Mouse (Mus musculus): Measurements from ENCODE around the gene Tmod3.
"Not testable (repeated sequence)": the region's sequence is repeated elsewhere in the genome, so short reads cannot be mapped to it uniquely, and the experiment has no call there.

The Tmod3 gene

DNA sequence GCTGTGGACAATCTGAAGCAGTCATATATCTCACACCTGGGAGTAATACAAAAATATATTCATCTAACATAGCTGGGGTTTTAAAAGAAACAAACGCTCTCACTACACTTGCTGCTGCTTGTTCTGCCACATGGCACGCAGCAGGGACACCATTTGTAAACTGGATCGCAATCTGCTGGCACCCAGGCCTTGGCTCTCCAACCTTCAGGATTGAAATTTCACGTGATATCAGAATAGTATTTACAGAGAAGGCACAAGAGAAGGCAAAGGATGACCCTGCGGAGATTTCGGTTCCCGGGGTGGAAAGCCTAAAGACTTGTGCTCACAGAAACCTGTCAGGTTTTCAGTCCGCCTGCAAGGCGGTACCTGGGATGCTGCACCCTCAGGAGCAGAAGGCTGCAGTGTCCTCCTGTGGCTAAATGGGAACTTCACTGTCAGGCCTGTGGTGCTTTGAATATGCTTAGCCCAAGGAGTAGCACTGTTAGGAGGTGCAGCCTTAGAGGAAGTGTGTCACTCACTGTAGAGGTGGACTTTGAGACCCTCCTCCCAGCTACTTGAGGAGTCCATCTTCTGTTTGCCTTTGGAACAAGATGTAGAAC is 65.0 kb downstream of the Tmod3 start:
- peak; percentile 43 to 55 for DNase-seq

DNA sequence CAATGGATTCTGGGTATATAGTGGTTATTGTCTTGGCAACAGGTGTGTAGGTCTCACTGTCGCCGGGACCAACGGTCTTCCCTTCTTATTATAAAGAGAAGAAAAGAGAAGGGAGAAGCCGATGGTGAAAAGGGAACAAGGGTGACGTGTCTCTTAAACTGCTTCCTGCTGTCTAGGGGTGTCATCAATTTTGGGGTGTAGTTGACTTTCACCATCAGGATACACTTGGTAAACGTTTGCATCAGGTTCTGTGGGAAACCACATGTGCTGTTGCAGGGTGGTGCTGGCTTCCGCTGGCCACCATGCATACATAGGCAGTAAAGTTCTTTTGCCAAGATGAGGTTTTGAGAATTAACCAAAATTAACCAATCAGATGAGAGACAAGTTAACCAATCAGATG is 71.2 kb downstream of the Tmod3 start:
- DNase-seq, result not testable (repeated sequence)

DNA sequence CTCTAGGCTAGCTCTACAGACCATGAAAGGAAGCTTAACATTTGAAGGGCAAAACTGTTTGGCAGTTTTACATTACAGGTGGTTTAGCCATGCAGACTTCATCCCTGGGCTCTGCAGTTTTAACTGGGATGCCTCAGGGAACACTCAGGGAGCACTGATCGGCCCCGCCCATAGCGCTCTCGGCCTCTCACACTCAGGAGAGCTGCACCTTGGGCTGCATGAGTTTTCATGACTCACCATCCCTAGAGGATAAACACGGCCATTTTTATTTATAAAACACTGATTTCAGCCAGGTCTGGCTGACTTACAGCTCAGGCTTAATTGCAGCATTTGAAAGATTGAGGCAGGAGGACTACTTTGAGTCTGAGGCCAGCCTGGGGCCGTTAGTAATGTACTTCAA is 74.2 kb downstream of the Tmod3 start:
- no peak for DNase-seq

DNA sequence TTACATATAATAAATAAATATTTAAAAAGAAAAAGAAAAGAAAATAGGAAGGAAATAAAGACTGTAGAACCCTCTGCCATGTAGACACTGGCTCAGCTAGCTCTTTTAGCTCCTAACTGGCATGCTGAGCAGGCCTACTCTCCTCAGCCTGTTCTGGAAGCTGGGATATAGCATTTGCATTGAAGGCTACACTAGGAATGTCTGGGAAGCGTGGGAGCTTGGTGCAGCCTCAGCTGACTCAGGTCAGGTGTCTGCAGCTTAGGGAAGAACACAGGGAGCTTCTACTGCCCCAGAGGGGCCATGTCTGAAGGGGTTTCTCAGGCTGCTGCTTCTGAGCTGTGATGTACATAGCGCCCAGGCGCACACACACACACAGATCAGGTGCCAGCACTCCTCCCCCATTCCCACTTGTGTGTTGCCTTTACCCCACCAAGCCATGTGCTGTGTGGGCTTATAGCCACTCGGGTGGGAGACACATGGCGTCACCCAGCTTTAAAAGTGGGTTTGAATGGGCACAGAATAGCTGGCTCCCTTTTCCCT is 78.9 kb downstream of the Tmod3 start:
- DNase-seq, result no peak

DNA sequence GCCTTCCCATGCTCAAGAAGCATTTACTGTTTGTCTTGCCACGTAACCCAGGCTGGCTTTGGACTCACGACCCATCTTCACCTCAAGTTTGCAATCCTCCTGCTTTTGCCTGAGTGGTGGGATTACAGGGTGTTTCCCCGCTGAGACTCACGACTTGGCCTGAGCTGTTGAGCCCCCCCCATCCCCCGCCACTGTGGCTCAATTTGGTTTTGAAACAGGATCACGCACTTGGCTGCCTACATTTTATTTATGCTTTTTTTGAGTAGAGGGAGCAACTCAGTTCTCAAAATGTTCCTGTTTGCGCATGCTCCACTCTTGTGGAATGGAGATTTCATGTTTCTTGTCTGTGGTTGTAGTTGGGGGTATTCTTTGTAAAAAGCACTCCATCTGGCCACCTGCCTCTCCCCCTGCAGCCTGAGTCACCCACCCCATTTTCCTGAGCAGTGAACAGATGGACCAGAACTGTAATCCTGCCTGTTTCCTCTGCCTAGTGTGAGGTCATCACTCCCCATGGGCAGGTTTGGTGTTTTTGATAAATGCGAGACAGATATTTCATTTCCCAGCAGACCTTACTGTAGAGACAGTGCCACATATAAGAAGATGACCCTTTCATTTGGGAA is 80.2 kb downstream of the Tmod3 start:
- peak; percentile 78 to 81 for DNase-seq

DNA sequence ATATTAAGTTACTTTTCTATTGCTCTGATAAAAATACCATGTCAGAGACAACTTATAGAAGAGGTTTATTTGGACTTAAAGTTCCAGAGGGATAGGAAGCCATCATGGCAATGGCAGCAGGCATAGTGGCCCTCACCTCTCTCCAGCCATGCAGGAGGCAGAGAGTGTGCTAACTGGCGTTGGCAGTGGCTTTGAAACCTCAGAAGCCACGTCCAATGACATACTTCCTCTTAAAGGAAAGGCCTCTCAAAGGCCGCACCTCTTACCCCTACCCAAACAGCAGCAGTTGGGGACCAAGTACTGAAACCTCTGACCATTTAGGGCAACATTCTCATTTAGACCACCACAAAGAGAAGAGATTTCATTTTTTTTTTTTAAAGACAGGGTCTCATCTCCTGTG is 82.2 kb downstream of the Tmod3 start:
- DNase-seq, result no peak

DNA sequence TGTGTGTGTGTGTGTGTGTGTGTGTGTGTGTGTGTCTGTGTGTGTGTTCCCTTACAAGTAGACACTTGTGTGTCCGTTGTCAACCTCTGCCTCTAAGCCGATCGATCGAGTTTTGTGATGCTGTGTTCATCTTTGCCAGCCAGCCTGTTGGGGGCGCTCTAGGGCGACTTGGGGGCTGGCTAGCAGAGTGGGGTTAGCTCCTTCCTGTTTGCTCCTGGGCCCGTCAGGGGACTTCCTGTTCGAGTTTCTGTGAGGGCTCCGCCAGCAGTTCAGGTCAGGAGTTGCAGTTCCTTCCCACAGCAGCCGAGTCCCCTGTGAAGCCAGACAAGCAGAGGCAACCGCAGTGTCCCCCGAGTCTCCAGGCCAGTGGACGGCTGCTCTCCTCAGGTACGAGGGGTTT is 91.2 kb downstream of the Tmod3 start:
- peak in 1 of 2 experiments; percentile 42 for DNase-seq

DNA sequence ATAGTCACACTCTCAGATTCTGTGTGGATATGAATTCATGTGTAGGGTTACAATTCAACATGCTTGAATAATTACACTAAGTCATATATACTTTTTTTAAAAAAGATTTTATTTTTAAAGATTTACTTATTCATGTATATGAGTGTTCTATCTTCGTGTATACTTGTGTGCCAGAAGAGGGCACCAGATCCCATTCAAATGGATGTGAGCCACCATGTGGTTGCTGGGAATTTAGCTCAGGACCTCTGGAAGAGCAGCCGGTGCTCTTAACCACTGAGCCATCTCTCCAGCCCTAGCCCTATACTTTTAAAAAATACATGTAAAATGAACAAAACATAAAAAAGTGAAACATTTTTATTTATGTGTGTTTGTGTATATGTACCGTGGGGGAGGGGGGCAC is 91.9 kb downstream of the Tmod3 start:
- no peak for DNase-seq

DNA sequence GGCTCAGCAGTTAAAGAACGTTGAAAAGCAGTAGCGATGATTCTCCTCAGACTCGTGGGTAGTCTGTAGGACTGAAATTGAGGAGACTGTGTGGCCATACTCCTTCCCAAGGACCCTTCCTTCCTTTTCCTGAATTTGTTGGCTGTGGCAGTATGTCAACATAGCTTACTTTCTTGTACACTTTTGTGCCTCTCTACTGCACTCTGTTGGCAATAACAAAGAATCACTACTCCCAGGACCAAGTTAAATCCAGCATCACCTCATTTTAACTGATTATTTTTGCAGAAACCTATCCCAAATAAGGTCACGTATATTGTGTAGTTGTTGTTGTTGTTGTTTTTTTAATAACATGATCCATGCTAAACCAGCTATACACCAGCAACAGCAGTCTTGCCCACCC is 92.8 kb downstream of the Tmod3 start:
- DNase-seq, result no peak

DNA sequence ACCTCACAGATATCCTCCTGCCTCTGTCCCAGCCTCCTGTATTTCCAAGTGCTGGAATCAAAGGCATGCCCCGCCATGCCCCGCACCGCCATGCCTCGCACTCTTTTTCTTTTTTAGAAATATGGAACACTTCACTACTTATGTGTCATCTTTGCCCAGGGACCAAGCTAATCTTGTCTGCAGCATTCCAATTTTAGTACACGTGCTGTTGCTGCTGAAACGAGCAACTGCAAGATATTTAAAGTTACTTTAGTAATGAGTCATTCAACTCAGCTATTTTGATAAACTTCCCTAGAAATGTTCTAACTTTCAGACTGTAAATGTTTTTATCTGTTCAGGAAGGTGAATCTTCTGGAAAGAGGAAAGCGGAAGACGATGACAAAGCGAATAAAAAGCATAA is 93.6 kb downstream of the Tmod3 start:
- no peak for DNase-seq

DNA sequence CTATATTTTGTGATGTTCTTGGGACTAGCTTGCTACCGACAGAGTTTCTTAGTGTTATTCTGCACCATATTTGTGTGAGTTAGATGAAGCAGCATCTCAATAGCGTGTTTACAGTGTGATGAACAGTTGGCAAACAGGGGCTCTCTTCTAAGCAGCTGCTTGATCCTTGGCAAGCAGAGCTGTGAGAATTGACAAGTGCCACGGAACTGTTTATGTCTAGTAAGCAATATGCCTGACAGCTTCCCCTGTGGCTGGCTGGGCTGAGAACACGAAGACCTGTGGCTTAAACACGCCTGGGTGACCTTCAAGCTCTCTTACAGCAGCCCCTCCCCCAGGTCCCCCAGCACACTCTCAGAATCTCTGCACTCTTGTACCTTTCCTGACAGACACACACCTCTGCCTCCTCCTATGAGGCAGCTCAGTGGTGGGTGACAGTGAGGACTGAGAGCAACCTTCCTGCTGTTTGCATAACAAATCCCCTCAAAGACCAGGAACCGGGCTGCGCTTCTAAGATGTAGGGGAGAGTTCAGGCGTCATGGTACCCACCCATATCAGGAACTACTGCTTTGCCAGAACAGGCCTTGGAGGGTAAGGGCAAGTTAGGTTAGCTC is 96.3 kb downstream of the Tmod3 start:
- DNase-seq, result no peak

DNA sequence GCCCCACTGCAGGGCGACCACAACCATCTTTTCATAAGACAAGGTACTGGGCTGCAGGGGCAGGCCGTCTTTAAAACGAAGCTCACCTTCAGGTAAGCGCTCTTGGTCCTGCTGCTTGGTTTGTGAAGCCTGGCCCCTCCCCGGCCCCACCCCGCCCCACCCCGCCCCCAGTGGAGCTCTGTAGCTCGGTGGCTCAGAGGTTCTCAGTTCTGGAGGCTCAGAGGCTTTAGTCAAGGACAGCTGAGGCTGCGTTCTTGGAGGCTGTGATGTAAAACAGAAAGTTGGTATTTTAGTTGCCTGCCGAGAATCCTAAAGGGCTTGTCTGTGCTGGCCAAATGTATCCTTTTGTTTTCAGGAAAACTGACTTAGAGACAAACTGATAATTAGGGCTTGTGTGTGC is 103.8 kb downstream of the Tmod3 start:
- DNase-seq, result no peak

DNA sequence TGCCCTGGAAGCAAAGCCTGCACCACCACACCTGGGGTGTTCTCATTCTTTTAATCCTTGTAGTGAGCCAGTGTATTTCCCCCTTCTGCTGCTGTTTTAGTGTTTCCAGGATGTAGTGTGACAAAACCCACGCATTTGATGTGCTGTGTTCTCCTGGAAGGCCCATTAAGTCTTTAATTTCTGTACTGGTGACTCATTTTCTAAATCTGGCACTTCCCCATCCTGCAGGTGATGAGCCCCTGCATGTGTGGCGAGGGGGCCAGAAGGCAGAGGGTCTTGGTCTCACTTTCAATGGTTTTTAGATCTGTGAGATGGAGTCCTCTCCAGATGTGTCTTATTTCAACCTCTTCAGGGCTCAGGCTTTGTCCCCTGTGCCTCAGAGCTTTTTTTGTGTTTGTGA is 105.5 kb downstream of the Tmod3 start:
- no peak for DNase-seq

DNA sequence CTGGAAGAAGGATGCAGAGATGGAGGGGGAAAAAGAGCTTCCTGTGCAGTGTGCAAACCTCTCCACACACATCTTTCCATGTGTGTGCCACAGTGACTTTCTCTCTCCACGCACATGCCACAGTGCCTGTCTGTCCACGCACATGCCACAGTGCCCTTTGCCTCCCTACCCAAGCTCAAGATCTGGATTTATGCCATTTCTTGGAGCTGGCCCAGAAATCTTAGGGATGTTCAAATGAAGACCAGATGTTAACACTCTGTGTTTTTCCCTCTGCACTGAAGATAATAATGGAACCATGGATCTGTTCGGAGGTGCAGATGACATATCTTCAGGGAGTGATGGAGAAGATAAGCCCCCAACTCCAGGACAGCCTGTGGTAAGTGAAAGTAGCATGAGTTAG is 111.4 kb downstream of the Tmod3 start:
- no peak for DNase-seq

All from cerebellum, postnatal 14 days (tissue).